Mouse (Mus musculus) thymus, adult 2 months (tissue): ENCODE data around the gene Sptan1.

Experiments
- CTCF ChIP-seq: fragments of 200-500 bp; IDR thresholded peaks from 2 replicates; pipeline ENCODE4 v1.5.1; 2012; ENCODE audit warnings: mild to moderate bottlenecking, control low read depth, low read length, moderate library complexity, borderline replicate concordance; ENCODE audit not compliant: control insufficient read depth, poor library complexity, insufficient read depth; ENCODE audit errors: extremely low read depth
- POLR2A ChIP-seq: fragments of 200-500 bp; IDR thresholded peaks from 2 replicates; pipeline ENCODE4 v1.6.1; 2012; ENCODE audit warnings: mild to moderate bottlenecking, low read length, control low read depth, moderate library complexity; ENCODE audit not compliant: control insufficient read depth, poor library complexity, insufficient read depth; ENCODE audit errors: extremely low read depth

- TF ChIP-seq CTCF (no peak), POLR2A (no peak)
These were observed 86.8 kb downstream of the Sptan1 start for GRCm38 (mm10) chr2:30051992-30052761.
